Mouse (Mus musculus): ENCODE measurements at regions not wholly inside any gene's neighbourhood (a gene's known extent, or its start where the extent isn't known, plus 50 kb on each side); places are given as distances from the start of the nearest gene placed in this dataset.

- no peak for DNase-seq (ENCODE audit: extremely low read depth, insufficient read length, low spot score)
Observed at GRCm38 (mm10) chr2:133352800-133353199, 199.2 kb upstream of the Bmp2 start.

DNA sequence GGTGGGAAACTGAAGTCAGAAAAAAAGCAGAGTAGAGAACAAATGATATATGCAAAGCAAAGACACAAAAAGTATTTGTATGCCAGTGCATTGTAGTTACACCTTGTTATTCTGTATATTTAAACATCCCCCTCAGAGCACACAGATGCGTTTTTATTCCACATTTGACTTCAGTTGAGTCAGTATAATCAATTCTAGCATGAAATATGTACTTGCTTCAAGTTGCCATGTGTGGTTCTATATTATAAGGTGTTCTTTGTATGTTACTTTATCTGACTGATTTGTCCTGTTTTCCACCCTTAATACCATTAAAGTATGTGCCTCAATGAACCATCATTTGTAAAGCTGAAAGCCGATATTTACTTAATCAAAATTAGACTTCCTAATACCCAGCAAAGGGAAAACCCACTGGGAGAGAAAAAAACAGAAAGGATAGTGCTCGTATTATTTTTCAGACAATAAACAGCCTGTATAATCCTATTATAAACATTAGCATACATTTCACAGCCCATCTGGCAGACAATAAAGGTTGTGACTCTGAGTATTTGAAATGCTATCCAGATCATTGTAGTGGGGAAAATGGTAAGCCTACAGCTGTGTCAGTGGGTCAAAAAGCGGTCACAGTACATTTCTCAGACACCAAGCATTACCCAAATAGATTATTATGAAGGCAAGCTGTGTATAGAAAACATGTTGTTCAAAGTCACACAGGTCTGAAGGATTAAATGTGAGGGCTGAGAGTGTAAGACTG, 189.1 kb upstream of the Bmp2 start:
- no peak for DNase-seq (ENCODE audit: extremely low read depth, insufficient read length, low spot score)

GRCm38 (mm10) chr2:133371490-133372215, 180.3 kb upstream of the Bmp2 start:
- DNase-seq (ENCODE audit: extremely low read depth, insufficient read length, low spot score): no peak

DNA sequence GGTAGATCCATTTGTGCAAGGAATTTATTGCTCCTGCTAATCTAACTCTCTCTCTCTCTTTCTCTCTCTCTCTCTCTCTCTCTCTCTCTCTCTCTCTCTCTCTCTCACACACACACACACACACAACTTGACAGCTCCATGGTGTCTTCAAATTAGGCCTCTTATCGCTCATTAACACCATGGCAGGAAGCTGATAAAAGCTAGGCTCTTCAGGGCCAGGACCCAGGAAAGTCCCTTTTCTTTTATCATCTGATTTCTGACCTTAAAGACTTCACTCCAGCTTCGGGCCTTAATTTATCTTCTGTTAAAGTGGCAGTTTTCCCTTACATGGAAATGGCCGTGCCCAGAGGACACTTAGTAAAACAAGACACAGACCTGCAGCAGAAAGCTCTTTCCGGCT, 178.4 kb upstream of the Bmp2 start:
- DNase-seq (ENCODE audit: extremely low read depth, insufficient read length, low spot score): no peak

GRCm38 (mm10) chr2:133381054-133381453, 170.9 kb upstream of the Bmp2 start:
- no peak for DNase-seq (ENCODE audit: extremely low read depth, insufficient read length, low spot score)

DNA sequence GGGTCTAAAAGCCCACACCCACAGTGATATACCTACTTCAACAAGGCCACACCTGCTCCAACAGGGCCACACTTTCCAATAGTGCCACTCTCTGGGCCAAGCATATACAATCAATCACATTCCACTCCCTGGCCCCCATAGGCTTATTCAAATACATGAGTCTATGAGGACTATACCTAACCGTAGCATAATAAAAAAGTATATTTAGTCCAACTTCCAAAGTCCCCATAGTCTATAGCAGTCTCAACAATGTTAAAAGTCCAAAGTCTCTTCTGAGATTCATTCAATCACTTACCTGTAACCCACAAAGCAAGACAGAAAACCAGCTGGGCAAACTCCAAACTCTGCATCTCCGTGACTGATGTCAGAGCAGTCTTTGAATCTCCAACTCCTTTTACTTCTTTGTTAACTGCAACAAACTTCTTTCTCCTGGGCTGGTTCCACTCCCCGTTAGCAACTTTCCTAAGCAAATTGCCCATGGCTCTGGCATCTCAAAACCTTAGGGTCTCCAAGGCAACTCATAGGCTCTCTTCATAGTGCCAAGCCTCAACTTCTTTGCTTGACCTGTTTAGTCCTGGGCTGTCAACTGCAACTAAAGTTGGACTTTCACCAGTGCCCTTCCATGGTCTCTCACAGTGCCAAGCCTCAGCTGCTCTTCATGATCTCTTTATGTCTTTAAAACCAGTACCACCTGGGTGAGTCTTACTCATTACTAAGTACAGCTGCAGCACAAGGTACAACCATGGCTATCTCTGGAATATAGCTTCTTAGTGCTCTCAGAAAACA, 168.6 kb upstream of the Bmp2 start:
- no peak for DNase-seq (ENCODE audit: extremely low read depth, insufficient read length, low spot score)

GRCm38 (mm10) chr2:133385297-133385696, 166.7 kb upstream of the Bmp2 start:
- DNase-seq (ENCODE audit: extremely low read depth, insufficient read length, low spot score): no peak

GRCm38 (mm10) chr2:133387349-133387748, 164.6 kb upstream of the Bmp2 start:
- no peak for DNase-seq (ENCODE audit: extremely low read depth, insufficient read length, low spot score)

DNA sequence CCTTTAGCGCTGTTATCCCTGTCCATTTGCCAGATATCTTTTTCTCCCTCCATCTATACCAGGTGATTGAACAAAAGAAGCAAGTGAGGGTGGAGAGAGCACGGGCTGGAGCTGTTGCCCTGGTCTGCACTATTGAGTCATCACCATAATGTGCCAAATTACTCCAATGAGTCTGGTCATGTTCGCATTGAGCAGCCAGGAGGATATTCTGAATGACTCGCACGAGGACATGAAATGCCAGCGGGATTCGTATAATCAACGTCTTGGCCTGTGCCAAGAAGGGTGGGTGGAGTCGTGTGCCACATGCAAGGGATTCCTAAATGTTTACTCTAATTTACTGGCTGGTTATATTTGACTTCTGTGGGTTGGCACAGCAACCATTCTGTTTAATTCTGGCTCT, 159.7 kb upstream of the Bmp2 start:
- DNase-seq (ENCODE audit: extremely low read depth, insufficient read length, low spot score): no peak

DNA sequence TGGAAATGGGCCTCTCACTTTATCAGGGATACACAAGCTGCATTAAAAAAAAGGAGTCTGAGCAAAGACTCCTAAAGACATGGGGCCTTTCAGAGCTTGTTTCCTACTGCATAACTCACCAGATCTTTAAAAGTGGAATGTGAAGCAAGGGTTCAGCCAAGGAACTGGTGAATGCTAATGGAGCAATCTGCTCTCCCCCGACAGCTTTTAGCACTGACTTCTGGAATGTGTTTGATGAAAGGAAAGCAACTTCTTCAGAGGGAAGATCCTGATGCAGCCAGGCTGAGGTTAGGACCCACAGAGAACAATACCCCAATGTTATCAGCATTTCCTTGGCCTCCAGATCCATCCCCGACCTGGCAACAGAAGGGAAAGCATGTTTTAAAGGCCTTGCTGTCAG, 154.4 kb upstream of the Bmp2 start:
- no peak for DNase-seq (ENCODE audit: extremely low read depth, insufficient read length, low spot score)

- no peak for DNase-seq (ENCODE audit: extremely low read depth, insufficient read length, low spot score)
Observed at GRCm38 (mm10) chr2:133399059-133399690, 152.8 kb upstream of the Bmp2 start.

GRCm38 (mm10) chr2:133400963-133401362, 151.0 kb upstream of the Bmp2 start:
- no peak for DNase-seq (ENCODE audit: extremely low read depth, insufficient read length, low spot score)

DNA sequence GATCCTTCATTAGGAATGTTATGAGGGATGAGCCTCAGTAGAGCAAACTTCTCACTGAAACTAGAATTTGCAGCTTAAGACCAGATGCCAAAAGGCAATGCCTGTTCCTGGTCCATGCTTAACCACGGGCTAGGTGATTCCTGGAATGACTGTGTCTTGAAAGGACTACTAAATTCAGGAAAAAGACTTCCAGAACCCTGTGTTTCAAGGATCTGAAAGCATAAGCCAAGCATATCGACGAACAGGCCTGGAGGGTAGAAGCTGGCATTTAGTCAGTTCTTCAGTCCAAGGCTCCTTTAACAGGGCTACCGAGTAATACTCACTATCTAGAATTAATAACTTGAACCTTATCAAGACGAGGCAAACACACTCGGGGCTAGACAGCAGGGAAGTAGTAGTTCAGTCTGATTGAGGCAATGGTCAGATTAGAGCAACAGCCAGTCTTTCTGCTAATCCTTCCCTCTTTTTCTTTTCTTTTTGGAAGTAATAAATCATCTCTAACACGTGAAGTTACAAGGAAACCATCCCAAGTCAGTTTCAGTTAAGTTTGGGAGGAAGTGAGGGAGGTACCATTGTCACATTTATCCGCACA, 134.9 kb upstream of the Bmp2 start:
- no peak for DNase-seq (ENCODE audit: extremely low read depth, insufficient read length, low spot score)

- no peak for DNase-seq (ENCODE audit: extremely low read depth, insufficient read length, low spot score)
Observed at GRCm38 (mm10) chr2:133419686-133420303, 132.2 kb upstream of the Bmp2 start.

- DNase-seq (ENCODE audit: extremely low read depth, insufficient read length, low spot score): no peak
Observed at GRCm38 (mm10) chr2:133425538-133425937, 126.4 kb upstream of the Bmp2 start.

- no peak for DNase-seq (ENCODE audit: extremely low read depth, insufficient read length, low spot score)
Observed at GRCm38 (mm10) chr2:133427039-133427438, 124.9 kb upstream of the Bmp2 start.

- DNase-seq (ENCODE audit: extremely low read depth, insufficient read length, low spot score): no peak
Observed at GRCm38 (mm10) chr2:133429369-133430062, 122.4 kb upstream of the Bmp2 start.

GRCm38 (mm10) chr2:133430741-133431438, 121.1 kb upstream of the Bmp2 start:
- DNase-seq (ENCODE audit: extremely low read depth, insufficient read length, low spot score): no peak

All from 3134 (cell line).